Mouse (Mus musculus) cerebellum, adult 2 months (tissue): Measurements from ENCODE around the gene Tnni3k.

Experiments used
- CTCF ChIP-seq: fragments of 200-500 bp; IDR thresholded peaks from 2 replicates; pipeline ENCODE4 v1.5.1; 2011; ENCODE audit warnings: low read depth, mild to moderate bottlenecking, control low read depth, low read length, moderate library complexity, borderline replicate concordance; ENCODE audit not compliant: insufficient read depth
- POLR2A ChIP-seq: fragments of 200-500 bp; IDR thresholded peaks from 2 replicates; pipeline ENCODE4 v1.6.1; 2011; ENCODE audit warnings: low read length, control low read depth, borderline replicate concordance; ENCODE audit not compliant: insufficient read depth

- TF ChIP-seq CTCF, result no peak
- TF ChIP-seq POLR2A, result no peak
Measured at GRCm38 (mm10) chr3:154834373-154834772, 220.8 kb downstream of the Tnni3k start.
